Comparison of ENCODE assay signal across 9 mouse cellular contexts in genomic region chr10:96574786-96575185, GRCm38 (mm10).
"Had no signal": no experiment of that assay in that cellular context is flagged by ENCODE, and none has a peak within 500 bp of the region (broad histone marks: within the 10 kb centered on the region; RNA-seq: fewer than 3 reads in every experiment).

No protein-coding gene starts in this region.

- H3K9ac ChIP-seq: limb, embryonic 13.5 days; liver, embryonic 14.5 days; midbrain, embryonic 13.5 days; neural tube, embryonic 12.5 days had no signal

- ATAC-seq: midbrain, embryonic 13.5 days had no signal

- H3K4me2 ChIP-seq: limb, embryonic 13.5 days; midbrain, embryonic 13.5 days; neural tube, embryonic 12.5 days had no signal

- H3K27me3 ChIP-seq: limb, embryonic 13.5 days; midbrain, embryonic 13.5 days; neural tube, embryonic 12.5 days had no signal

- H3K27ac ChIP-seq: limb, embryonic 13.5 days; liver, embryonic 14.5 days; midbrain, embryonic 13.5 days; neural tube, embryonic 12.5 days had no signal

- H3K4me1 ChIP-seq: neural tube, embryonic 12.5 days had no signal

- H3K4me3 ChIP-seq: limb, embryonic 13.5 days; midbrain, embryonic 13.5 days; neural tube, embryonic 12.5 days had no signal

- H3K36me3 ChIP-seq: limb, embryonic 13.5 days; midbrain, embryonic 13.5 days; neural tube, embryonic 12.5 days had no signal

- DNase-seq: kidney, postnatal 10 days; kidney, postnatal 4 days; left cerebral cortex, postnatal 4 days; lung, postnatal 4 days; thymus, adult 18-20 months had no signal

- H3K9me3 ChIP-seq: limb, embryonic 13.5 days; midbrain, embryonic 13.5 days; neural tube, embryonic 12.5 days had no signal
